Mouse (Mus musculus): ENCODE data around the gene Enc1.

DNA sequence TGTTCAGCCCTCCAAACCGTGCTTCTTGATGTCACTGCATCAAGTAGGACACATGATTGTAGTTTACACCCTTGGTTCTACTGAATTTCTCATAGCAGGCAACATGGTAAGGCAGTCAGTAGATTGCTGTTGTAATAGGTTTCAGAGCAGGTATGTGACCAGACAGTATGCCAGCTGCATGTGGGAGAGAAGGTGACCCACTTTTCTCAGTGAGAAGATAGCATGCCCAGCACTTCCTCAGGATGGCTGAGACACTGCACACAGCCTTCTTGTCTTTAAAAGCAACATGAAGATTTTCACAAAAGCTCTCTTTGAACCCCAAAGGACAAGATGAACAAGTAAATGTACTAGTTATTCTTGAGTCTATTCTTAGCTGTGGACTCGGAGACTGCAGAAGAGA lies 29.8 kb downstream of the Enc1 start:
- TF ChIP-seq CTCF (IDR thresholded peaks at IDR 0.05; ENCODE audit: insufficient read depth, low read length) (no peak), POLR2A (IDR thresholded peaks at IDR 0.05; ENCODE audit: borderline replicate concordance, extremely low read depth, low read depth, low read length) (no peak)

All from lung, adult 2 months (tissue).